Mouse (Mus musculus) liver, adult 2 months (tissue): ENCODE results near the gene Apex2.

Experiments used
- CTCF ChIP-seq: fragments of 200-500 bp; IDR thresholded peaks from 2 replicates; pipeline ENCODE4 v1.5.1; 2011; ENCODE audit warnings: low read depth, low read length, control low read depth
- POLR2A ChIP-seq: fragments of 200-500 bp; IDR thresholded peaks from 2 replicates; pipeline ENCODE4 v1.6.1; 2011; ENCODE audit warnings: low read length, control low read depth; ENCODE audit not compliant: insufficient read depth; ENCODE audit errors: extremely low read depth

DNA sequence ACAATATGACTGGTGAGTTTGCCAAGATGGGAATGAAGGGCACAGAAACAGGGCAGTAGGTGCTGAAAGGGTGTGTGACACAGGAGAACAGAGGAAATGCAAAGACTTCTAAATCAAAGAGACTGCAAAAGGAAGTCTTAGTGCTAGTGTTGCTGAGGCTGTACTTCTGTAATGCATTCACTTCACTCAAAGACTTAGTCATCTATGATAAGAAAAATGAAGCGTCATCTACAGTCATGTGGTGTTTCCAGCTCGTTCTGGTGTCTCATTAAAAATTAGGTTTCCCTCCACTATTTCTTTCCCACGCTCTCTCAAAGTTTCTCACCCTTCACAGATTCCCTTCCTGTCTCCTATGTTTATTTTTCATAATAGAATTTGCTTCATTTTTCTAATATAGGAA lies 35.6 kb downstream of the Apex2 start:
- TF ChIP-seq CTCF (no peak), POLR2A (no peak)
